Mouse (Mus musculus) bone marrow, adult 2 months (tissue): ENCODE measurements around the gene Tbck. TPM values are rescaled to one million over a fixed set of nuclear protein-coding genes. Genes with fewer than 3 reads are reported as not detected.

Experiments used
- H3K27ac ChIP-seq: fragments of 200-500 bp; 2 replicates; pipeline ENCODE4 v1.5.1; 2012; ENCODE audit warnings: low read depth, mild to moderate bottlenecking, control low read depth, inconsistent platforms, low read length; ENCODE audit not compliant: control insufficient read depth, poor library complexity, insufficient read depth
- H3K4me1 ChIP-seq: fragments of 200-500 bp; 2 replicates; pipeline ENCODE4 v1.6.1; 2011; ENCODE audit warnings: low read length; ENCODE audit not compliant: control insufficient read depth, insufficient read depth
- H3K4me3 ChIP-seq: fragments of 200-500 bp; replicated peaks from 2 replicates; pipeline ENCODE3; 2011; ENCODE audit warnings: mild to moderate bottlenecking, low read depth, low read length, control low read depth; ENCODE audit not compliant: control insufficient read depth
- CTCF ChIP-seq: fragments of 200-500 bp; IDR thresholded peaks from 2 replicates; pipeline ENCODE4 v1.5.1; 2011; ENCODE audit warnings: low read length, control low read depth; ENCODE audit not compliant: control insufficient read depth, insufficient read depth
- POLR2A ChIP-seq: fragments of 200-500 bp; IDR thresholded peaks from 2 replicates; pipeline ENCODE4 v1.6.1; 2011; ENCODE audit warnings: low read depth, mild to moderate bottlenecking, control low read depth, low read length, borderline replicate concordance; ENCODE audit not compliant: control insufficient read depth
- WGBS: fragments of 180-500 bp; shearing (Covaris S2); methylation state at CpG from one replicate; pipeline ENCODE4 v1.1.7; 2018; 5-methylcytosine and 5-hydroxymethylcytosine counted together
- polyA plus RNA-seq: library from polyadenylated mRNA; stranded (reverse); fragments of >200 nt; gene quantifications from 2 replicates; pipeline ENCODE4 v1.2.4, GENCODE M21; 2011; ENCODE audit warnings: low replicate concordance; ENCODE audit not compliant: missing spikeins, insufficient read depth, insufficient read length

Gene Tbck
- polyA plus RNA-seq, 1 experiment: 7.0 TPM

GRCm38 (mm10) chr3:132807888-132808579, 124.1 kb downstream of the Tbck start:
- 68% methylated on average over 2 of the region's 2 CpGs for WGBS
- no peak overlapping the region for H3K4me3 ChIP-seq
- H3K4me1 ChIP-seq: no peaks in the 10 kb centered on the region; the same call in none of the 2 replicates
- no peak overlapping the region for H3K27ac ChIP-seq
- TF ChIP-seq POLR2A: no peak
- TF ChIP-seq CTCF: no peak

- 89% methylated on average over 3 of the region's 3 CpGs for WGBS
- no peak for TF ChIP-seq POLR2A
- H3K4me1 ChIP-seq: no peaks in the 10 kb centered on the region; the same call in none of the 2 replicates
- H3K27ac ChIP-seq: no peak overlapping the region
- H3K4me3 ChIP-seq: no peak overlapping the region
Measured at GRCm38 (mm10) chr3:132808951-132809350, 125.0 kb downstream of the Tbck start.

GRCm38 (mm10) chr3:132811791-132812190, 127.8 kb downstream of the Tbck start:
- Histone ChIP-seq H3K27ac (no peak overlapping the region), H3K4me1 (no peaks in the 10 kb centered on the region; the same call in none of the 2 replicates), H3K4me3 (no peak overlapping the region)
- no peak for TF ChIP-seq POLR2A
- TF ChIP-seq CTCF: no peak
- WGBS: 74% methylated on average over 5 of the region's 5 CpGs

GRCm38 (mm10) chr3:132812356-132812755, 128.4 kb downstream of the Tbck start:
- Histone ChIP-seq H3K4me1 (no peaks in the 10 kb centered on the region; the same call in none of the 2 replicates), H3K27ac (no peak overlapping the region), H3K4me3 (no peak overlapping the region)
- WGBS: 62% methylated on average over 5 of the region's 5 CpGs
- no peak for TF ChIP-seq POLR2A
- TF ChIP-seq CTCF: no peak

GRCm38 (mm10) chr3:132813147-132813546, 129.2 kb downstream of the Tbck start:
- H3K4me3 ChIP-seq: no peak overlapping the region
- H3K27ac ChIP-seq: no peak overlapping the region
- WGBS: 74% methylated on average over 3 of the region's 3 CpGs
- no peaks in the 10 kb centered on the region; the same call in none of the 2 replicates for H3K4me1 ChIP-seq
- TF ChIP-seq CTCF (no peak), POLR2A (no peak)

- H3K27ac ChIP-seq: no peak overlapping the region
- 73% methylated on average over 9 of the region's 9 CpGs for WGBS
- TF ChIP-seq POLR2A (no peak), CTCF (no peak)
- H3K4me3 ChIP-seq: no peak overlapping the region
- no peaks in the 10 kb centered on the region; the same call in 1 of the 2 replicates for H3K4me1 ChIP-seq
Measured at GRCm38 (mm10) chr3:132813706-132814497, 130.0 kb downstream of the Tbck start.

GRCm38 (mm10) chr3:132814791-132815496, 131.0 kb downstream of the Tbck start:
- no peak overlapping the region for H3K27ac ChIP-seq
- H3K4me1 ChIP-seq: no peaks in the 10 kb centered on the region; the same call in 1 of the 2 replicates
- 75% methylated on average over 10 of the region's 10 CpGs for WGBS
- no peak overlapping the region for H3K4me3 ChIP-seq
- no peak for TF ChIP-seq POLR2A

- no peak overlapping the region for H3K27ac ChIP-seq
- WGBS: 74% methylated on average over 4 of the region's 4 CpGs
- no peaks in the 10 kb centered on the region; the same call in 1 of the 2 replicates for H3K4me1 ChIP-seq
- no peak for TF ChIP-seq CTCF
- no peak overlapping the region for H3K4me3 ChIP-seq
Measured at GRCm38 (mm10) chr3:132815497-132816326, 131.8 kb downstream of the Tbck start.
